Mouse (Mus musculus): ENCODE data around the gene Sorbs2. TPM values are rescaled to one million over a fixed set of nuclear protein-coding genes. Genes with fewer than 3 reads are reported as not detected.

The Sorbs2 gene
- polyA plus RNA-seq, 1 experiment from 2014 or later: 24.8 TPM

DNA sequence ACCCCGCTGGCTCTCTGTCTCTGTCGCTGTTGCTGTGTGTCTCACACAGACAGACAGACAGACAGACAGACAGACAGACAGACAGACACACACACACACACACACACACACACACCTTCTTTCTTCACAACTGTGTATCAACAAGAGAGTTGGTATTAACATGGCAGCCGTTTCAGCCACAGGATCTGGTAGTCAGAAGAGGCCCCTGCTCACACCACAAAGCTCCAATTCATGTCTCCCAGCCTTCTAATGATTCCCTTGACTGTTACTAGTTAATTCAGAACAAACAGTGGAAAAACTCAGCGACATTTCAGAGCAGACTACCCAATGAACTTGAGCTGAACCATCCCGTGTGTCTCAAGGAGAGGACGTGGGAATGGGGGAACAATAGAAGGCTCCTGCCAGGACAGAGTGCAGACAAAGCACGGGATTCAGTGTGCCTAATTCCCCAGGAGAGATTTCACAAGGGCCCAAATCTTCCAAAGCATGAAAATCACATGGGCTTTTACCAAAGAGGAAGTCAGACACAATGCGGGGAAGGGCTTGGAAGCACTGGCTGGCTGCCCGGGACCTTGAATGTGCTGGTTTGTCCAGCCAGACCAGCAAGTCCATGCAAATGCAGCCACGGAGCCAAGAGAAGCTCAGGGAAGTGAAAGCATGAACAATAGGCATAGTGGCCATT lies 367.5 kb downstream of the Sorbs2 start:
- H3K4me3 ChIP-seq: no peak overlapping the region
- peaks cover 10% of the 10 kb centered on the region for H3K4me1 ChIP-seq
- ATAC-seq (ENCODE audit: borderline replicate concordance, extremely low read depth, low FRiP score, low TSS enrichment): peak; percentile 88
- no peaks in the 10 kb centered on the region for H3K9me3 ChIP-seq
- H3K4me2 ChIP-seq: peak overlapping the region; percentile 11; the same call in 1 of the 2 replicates
- H3K27me3 ChIP-seq: no peaks in the 10 kb centered on the region
- H3K27ac ChIP-seq: peak overlapping the region; percentile 92
- WGBS: 30% methylated on average over 10 of the region's 10 CpGs
- H3K36me3 ChIP-seq: no peaks in the 10 kb centered on the region
- no peak overlapping the region for H3K9ac ChIP-seq

- ATAC-seq (ENCODE audit: borderline replicate concordance, extremely low read depth, low FRiP score, low TSS enrichment): 0 out of 2 replicates have a peak, but pooled peaks have one; percentile 6
- H3K27me3 ChIP-seq: no peaks in the 10 kb centered on the region
- H3K27ac ChIP-seq: no peak overlapping the region
- WGBS: 84% methylated on average over 5 of the region's 5 CpGs
- H3K4me3 ChIP-seq: no peak overlapping the region
- H3K4me2 ChIP-seq: no peak overlapping the region
- no peaks in the 10 kb centered on the region for H3K36me3 ChIP-seq
- no peaks in the 10 kb centered on the region for H3K9me3 ChIP-seq
- peaks cover 10% of the 10 kb centered on the region for H3K4me1 ChIP-seq
- H3K9ac ChIP-seq: no peak overlapping the region
Observed at GRCm38 (mm10) chr8:45876397-45876796, 368.8 kb downstream of the Sorbs2 start.

Other genes starting within 250 kb of the Sorbs2 start
- gene F11, start 245.8 kb upstream of the Sorbs2 start, polyA plus RNA-seq (2015; fragmentation: Nextera tagmentation; extraction: Ambion mirVana): 0.33 TPM in 1 of 2 replicates, not detected in the other
- gene Klkb1, start 212.9 kb upstream of the Sorbs2 start, polyA plus RNA-seq (2015; fragmentation: Nextera tagmentation; extraction: Ambion mirVana): not detected in 2 replicates
- gene Gm45753, start 199.3 kb upstream of the Sorbs2 start, polyA plus RNA-seq (2015; fragmentation: Nextera tagmentation; extraction: Ambion mirVana): 0.21 TPM in 1 of 2 replicates, not detected in the other
- gene Cyp4v3, start 174.6 kb upstream of the Sorbs2 start, polyA plus RNA-seq (2015; fragmentation: Nextera tagmentation; extraction: Ambion mirVana): 1.0 and 1.3 TPM in 2 replicates
- 11.4 and 13.8 TPM in 2 replicates for gene Fam149a, start 125.5 kb upstream of the Sorbs2 start, polyA plus RNA-seq (2015; fragmentation: Nextera tagmentation; extraction: Ambion mirVana)
- 2.3 and 3.5 TPM in 2 replicates for gene Tlr3, start 96.7 kb upstream of the Sorbs2 start, polyA plus RNA-seq (2015; fragmentation: Nextera tagmentation; extraction: Ambion mirVana)